Mouse (Mus musculus): ENCODE data around the gene Swap70.

- no peak for TF ChIP-seq GATA1 (IDR thresholded peaks at IDR 0.05; ENCODE audit: borderline replicate concordance, low read length)
- TF ChIP-seq FLI1 (IDR thresholded peaks at IDR 0.05; ENCODE audit: low read length): no peak
Observed at GRCm38 (mm10) chr7:110279183-110279582, 57.7 kb downstream of the Swap70 start.

Data from megakaryocyte, embryonic 14.5 days (primary cell).